Mouse (Mus musculus) left cerebral cortex, adult 11 months (tissue): ENCODE data around the gene Fam214b.

Experiments used
- DNase-seq: peaks from one replicate; pipeline ENCODE4 v3.0.0; 2022; ENCODE audit warnings: low spot score

Fam214b gene

DNA sequence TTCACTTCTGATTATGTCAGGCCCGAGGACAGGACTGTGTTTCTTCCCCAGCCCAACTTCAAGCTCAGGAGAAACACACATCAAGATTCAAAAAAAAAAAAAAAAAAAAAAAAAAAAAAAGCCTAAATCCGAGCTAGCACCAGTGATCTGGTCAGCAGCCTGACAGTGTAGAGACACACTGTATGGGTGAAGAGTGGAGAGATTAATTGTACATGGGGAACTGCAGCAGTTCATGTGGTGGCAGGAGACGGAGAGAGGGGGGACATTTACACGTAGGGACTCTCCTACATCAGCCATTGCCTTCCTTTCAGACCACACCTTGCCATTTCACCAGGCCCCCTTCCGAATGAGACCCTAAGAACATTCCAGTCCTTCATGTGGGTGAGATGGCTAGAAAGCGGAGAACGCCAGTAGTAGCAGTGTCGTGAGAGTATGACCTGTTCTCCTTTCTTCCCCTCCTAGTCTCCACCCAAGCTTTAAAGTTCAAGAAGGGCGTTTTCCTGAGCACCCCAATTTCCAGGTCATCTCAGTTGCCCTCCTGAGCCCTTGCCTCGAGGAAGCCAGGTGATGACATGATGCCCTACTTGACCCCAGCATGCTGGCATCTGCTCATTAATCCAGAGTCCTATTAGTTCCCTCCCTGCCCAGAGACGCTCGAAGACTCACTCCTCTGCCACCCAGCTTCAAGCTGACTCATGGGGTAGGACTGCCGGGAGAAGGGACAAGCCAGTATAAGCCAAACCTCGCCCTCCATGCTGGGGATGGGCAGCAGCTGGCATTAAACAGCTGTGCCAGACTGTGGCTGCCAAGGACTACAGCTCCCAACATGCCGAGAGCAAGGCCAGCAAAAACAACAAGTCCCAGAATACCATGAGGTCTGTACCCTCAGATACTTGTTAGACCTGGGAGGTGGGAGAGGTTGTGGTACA, 7.2 kb downstream of the Fam214b start:
- DNase-seq = no peak

- no peak for DNase-seq
Measured at GRCm38 (mm10) chr4:43037860-43038566, 8.0 kb downstream of the Fam214b start.

DNA sequence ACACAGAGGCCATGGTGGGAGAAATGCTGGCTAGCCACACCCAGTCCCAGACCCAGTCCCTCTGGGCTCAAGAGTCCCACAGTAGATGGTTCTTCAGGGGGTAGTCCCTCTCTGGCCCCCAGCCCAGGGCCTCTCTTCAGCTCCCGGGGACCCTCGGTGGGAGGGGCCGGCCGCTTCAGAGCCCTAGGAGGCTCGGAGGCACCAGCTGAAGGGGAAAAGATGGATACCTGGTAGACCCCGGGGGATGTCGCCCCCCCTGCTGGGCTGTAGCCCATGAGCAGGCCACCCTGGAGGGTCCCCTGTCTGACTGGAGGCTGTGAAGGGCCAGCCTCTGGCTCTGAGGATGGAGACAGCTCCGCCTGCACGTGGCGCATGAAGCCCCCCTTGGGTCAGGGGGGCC, 9.7 kb downstream of the Fam214b start:
- no peak for DNase-seq

- DNase-seq = no peak
Measured at GRCm38 (mm10) chr4:43035851-43036250, 10.2 kb downstream of the Fam214b start.

DNA sequence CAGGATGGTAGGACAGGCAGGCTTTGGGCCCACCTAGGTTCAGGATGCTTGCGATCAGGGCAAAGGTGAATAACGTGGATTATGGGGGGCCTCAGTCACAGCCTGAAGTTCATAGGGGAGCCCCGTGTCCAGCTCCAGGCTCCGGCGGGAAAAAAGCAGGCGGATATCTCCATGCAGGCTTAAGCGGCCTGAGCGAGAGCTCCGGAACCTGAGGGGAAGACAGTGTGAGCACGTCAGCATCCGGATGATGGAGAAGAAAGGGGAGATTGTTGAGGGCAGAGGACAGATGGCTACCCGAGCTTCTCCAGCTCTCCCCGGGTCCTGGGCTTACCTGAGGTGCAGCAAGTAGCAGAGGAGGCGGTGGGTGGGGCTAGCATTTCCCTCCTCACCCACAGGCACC, 12.5 kb downstream of the Fam214b start:
- no peak for DNase-seq

DNA sequence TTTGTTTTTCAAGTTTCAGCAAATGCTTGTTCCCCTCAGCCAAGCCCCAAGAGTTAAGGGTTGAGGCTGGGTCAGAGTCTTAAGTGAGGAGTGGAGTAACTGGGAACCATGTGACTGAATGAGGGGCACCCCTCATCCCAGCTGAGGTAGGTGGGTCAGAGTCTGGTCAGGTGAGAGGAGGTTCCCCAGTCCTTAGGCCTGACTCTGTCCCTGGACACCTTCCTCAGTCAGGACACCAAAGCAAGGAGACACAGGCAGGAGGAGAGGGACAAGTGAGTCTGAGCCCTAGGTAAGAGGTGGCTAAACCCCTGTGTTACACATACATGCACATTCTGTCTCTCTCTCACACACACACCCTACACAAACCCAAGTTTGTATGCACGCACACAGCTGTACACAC, 13.5 kb downstream of the Fam214b start:
- DNase-seq = no peak

- DNase-seq = peak; percentile 89
Measured at GRCm38 (mm10) chr4:43031237-43031995, 14.6 kb downstream of the Fam214b start, which contains the start of gene Stoml2. Gene Stoml2, minus strand, starts transcription at chr4:43031710.

GRCm38 (mm10) chr4:43030780-43031230, 15.2 kb downstream of the Fam214b start:
- no peak for DNase-seq

DNA sequence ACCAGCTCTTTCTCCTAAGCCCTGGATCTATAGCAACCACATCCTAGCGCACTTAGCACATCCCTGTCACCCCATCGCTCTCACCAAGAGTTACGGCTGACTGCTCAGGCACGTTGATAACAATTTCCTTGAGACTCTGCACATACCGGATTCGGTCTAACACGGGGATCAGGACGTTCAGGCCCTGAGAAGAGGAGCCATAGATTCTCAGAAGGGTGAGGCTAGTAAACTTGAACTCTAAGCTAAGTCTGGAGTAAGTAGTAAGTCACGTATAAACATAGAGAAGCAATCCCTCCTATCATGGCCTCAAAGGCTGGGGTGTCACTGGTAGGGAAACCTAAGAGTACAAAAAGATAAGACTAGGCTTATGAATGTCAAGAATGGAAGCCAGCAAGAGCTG, 15.7 kb downstream of the Fam214b start:
- no peak for DNase-seq

- no peak for DNase-seq
Measured at GRCm38 (mm10) chr4:43029749-43030148, 16.3 kb downstream of the Fam214b start.

DNA sequence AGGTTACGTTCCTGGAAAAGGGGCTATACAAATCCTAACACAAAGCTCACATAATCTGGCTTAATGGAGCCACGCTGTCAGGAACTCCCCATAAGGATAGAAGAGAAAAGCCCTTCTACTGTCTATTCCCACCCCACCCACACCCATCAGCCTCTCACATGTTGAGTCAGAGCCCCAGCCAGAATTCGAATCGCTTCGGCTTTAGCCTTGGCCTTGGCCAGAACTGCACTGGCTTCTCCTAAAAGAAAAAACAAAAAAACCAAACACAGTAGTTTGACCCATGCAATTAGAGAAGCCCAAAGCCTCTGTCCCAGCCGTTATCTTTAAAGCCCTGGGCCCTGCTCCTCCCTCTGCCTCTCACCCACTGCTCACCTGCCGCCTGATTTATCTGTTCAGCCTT, 16.9 kb downstream of the Fam214b start:
- DNase-seq = no peak

GRCm38 (mm10) chr4:43025084-43025960, 20.7 kb downstream of the Fam214b start, which contains the start of gene Pigo:
Gene Pigo, minus strand, starts transcription at chr4:43025819.
- DNase-seq = peak; percentile 87

DNA sequence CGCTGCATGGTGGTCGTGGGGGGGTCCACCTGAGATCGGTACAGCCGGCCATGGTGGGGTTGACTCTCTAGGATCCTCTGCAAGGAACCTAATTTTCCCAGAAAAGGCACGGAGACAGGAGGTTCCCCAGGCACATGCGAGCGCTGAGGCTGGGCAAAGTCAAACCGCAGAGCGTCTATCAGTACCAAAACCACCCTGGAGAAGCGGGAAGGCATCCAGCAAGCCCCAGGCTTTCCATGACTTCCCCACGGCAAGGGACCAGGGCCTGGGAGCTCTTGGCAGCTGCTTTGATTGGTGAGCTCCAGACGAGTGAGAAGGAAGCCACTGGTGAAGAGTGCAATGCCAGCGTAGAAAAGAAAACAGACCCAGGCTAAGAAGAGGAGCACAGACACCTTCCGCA, 21.3 kb downstream of the Fam214b start:
- DNase-seq = no peak

GRCm38 (mm10) chr4:43021341-43021740, 24.7 kb downstream of the Fam214b start:
- no peak for DNase-seq

DNA sequence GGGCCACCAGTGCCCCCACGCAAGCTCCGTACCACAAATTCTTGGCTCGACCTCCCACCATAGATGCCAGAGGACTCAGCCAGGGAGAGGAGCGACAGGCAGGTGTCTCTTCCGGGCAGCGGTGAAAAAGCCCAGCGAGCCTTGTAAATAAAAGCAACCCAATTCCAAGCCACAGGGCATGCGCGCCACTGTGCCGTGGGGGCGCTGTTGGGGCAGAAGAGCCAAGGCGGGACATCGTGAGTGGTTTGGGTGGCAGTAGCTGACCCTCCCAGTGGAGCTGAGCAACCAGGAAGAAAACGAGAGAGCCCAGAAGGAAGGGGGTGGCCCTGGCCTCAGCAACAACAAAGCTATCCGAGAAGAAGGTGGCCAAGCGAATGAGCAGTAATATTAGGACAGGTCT, 25.1 kb downstream of the Fam214b start:
- DNase-seq = no peak

DNA sequence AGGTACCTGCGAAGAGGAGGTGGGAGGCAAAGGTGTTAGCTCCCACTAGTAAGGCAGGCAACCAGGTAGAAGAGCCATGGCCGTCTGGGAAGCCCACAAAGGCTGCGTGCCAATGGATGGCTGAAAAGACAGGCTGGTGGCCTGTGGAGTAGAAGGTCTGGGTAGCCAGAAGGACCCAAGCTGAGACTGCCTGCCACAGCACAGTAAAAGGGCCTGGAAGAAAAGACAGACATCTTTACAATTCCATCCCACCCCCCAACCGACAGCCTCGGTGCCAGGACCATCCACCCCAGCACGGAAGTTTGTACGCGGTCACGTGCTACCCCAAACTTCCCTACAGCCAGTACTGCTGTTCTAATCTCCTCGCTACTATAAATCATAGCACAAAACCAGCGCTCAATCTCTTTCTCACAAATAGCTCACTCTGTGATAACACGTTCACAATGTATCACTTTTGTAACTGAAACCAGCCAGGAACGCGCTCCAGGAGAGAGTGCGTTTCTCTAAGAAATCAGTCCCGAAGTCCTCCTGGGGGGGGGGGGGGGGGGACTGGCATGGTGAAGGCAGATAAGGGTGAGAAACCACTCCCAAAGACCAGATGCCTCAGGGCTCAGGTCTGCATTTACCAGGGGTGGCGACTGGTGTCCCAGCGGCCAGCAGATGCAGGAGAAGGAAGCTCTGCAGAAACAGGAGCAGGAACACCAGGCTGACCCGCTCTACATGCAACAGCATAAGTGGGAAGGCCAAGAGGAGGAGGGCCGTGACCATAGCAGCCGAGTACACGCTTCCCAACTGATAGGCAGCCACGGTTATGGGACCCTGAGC, 26.2 kb downstream of the Fam214b start:
- no peak for DNase-seq

GRCm38 (mm10) chr4:43019176-43019575, 26.8 kb downstream of the Fam214b start:
- DNase-seq = no peak

DNA sequence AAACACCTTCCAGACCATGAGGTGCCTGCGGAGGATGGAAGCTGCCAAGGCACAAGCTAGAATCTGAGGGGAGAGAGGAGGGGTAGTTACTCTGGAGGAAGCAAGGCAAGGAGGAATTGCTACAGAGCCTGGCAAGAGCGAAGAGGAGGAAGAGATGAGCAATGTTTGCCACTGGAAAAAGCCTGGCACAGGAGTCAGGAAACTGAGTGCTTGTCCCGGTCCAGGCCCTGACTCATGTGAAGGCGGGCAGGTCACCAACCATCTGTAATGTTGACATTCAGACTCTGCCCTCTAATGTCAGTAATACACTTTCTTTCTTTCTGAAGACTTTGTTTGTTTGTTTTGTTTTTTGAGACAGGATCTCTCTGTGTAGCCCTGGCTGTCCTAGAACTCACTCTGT, 27.9 kb downstream of the Fam214b start:
- no peak for DNase-seq

GRCm38 (mm10) chr4:43012091-43012490, 33.9 kb downstream of the Fam214b start:
- no peak for DNase-seq
